Mouse (Mus musculus) embryonic stem cell, embryonic (primary cell): Measurements from ENCODE around the gene Dnajb5.

Source experiments
- CTCF ChIA-PET, 4 experiments: fragments of 300-600 bp in 2 of 4; fragments of 350-600 bp in 2 of 4; sonication (Branson Sonifier 250); formaldehyde crosslinking; loops; one replicate each; lab custom pipeline; 2022; ENCODE audit warnings: inconsistent platforms in 2 of 4; lab: Charles Lee
- POLR2A ChIA-PET, 4 experiments: fragments of 300-600 bp in 2 of 4; fragments of 350-600 bp in 2 of 4; sonication (Branson Sonifier 250); formaldehyde crosslinking; loops; one replicate each; lab custom pipeline; 2022; ENCODE audit warnings: antibody characterized with exemption in 4 of 4, inconsistent platforms in 1 of 4; lab: Charles Lee

The Dnajb5 gene

DNA sequence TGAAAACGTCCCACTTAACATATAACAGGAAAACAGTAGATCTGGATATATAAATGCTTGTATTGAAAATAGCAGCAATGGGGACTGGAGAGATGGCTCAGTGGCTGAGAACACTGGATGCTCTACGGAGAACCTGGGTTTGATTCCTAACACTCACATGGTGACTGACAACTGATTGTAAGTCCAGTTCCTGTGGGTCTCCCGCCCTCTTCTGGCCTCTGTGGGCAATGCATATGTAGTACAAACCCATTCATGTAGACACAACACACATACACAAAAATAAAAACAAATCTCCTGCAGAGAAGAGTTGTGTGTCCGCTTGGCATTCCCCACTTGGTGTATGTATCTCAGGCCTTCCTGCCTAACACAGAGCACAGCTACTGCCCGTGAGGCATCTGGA is 21.4 kb upstream of the Dnajb5 start:
- CTCF ChIA-PET: interaction anchor here in 2 of 4 experiments (0.6 to 1.3 kb wide), 2 partner anchors 18 to 26 kb away, joined by 3 to 5 read pairs; no protein-coding TSS in a partner anchor
- POLR2A ChIA-PET: no interaction called here

DNA sequence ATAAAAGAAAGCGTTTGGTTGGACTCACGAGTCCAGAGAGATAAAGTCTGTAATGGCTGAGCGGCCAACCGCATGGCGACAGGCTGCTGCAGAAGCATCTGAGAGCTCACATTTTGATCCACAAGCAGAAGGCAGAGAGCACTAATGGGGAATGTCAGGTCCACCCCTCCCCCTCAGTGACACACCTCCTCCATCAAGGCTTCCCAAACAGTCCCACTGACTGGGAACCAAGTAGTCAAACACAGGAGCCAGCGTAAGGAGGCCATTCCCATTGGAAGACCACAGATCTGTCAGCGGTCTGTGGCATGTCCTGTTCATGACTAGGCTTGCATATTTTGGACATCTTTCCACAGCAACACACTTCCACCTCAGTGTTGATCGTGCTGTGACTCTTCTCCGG is 20.7 kb upstream of the Dnajb5 start:
- POLR2A ChIA-PET: no interaction called here
- CTCF ChIA-PET: interaction anchor here in 2 of 4 experiments (0.6 to 1.3 kb wide), 2 partner anchors 17 to 25 kb away, joined by 3 to 5 read pairs; no protein-coding TSS in a partner anchor

DNA sequence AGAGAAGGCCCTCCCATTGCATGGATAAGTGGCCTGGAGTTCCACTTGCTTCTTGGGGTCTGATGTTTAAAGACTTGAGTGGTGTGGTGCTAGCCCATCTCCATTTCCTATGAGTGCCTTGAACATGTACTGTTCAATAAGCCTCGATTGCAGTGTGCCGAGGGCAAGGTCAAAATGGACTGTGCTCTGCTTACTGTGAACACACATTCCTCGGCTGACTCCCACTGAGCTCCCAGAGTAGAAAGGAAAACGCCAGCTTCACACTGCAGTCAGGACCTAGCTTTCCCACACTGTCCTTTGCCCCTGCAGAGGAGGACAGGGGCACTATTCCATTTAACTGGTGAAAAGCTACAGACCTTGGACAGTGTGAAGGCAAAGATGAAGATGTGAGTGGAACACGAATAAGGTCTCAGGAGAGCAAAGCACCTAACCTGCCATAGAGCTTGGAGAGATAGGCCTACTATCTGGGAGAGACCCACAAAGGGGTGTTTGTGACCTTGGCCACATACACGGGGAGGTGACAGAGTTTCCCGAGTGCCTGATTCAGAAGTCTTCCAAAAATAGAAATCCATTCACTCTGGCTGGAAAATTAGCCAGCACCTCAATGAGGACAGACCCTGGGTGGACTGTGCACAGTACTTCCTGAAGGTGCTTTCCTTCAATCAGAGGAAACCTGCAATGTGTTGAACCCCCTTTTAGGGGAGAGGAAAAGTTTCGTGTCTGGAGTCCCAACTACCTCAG is 17.2 kb upstream of the Dnajb5 start:
- ChIA-PET POLR2A (no interaction called here), CTCF (interaction anchor here in 2 of 4 experiments (1.2 to 1.6 kb wide), 3 partner anchors 13 to 33 kb away, joined by 3 to 5 read pairs (median 3); no protein-coding TSS in a partner anchor)

DNA sequence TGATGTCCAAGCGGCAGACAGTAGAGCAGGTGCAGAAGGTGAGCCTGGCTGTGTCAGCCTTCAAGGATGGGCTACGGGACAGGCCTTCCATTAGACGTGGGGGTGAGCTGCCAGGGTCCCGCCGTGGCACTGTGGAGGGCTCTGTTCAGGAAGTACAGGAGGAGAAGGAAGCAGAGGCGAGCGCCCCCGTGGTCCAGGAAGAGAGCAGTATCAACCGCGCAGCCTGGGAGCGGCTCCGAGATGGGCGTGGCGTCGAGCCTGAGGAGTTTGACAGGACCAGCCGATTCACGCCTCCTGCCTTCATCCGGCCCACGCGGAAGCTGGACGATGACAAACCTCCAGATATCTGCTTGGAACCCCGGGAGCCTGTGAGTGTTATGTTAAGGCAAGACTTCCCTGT is 16.0 kb upstream of the Dnajb5 start:
- ChIA-PET CTCF (interaction anchor here (0.6 to 1.8 kb wide), 6 partner anchors 12 to 32 kb away, joined by 3 to 10 read pairs (median 3); no protein-coding TSS in a partner anchor), POLR2A (no interaction called here)

DNA sequence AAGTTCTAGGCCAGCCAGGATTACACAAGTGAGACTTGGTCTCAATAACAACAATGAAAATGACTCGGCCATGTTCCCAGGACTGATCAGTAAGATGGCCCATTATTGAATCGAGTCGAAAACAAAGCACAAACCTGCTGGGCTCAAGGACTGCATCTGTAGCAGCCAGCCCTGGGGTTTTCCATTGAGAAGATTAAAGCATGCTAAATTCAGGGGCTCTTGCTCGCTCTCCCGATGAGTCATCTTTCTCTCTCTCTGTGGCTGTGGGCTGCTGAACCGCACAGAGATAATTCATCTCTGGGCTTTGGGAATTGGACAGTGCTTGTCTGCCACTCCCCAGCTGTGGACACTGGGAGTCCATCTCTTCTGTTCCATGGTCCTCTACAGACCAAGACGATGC is 8.2 kb upstream of the Dnajb5 start:
- ChIA-PET CTCF (interaction anchor here in 1 of 4 experiments (0.7 kb wide), 1 partner anchor 13 kb away, joined by 4 read pairs; no protein-coding TSS in a partner anchor), POLR2A (interaction anchor here in 1 of 4 experiments (2.0 kb wide), 1 partner anchor 9 kb away, joined by 5 read pairs; no protein-coding TSS in a partner anchor)

DNA sequence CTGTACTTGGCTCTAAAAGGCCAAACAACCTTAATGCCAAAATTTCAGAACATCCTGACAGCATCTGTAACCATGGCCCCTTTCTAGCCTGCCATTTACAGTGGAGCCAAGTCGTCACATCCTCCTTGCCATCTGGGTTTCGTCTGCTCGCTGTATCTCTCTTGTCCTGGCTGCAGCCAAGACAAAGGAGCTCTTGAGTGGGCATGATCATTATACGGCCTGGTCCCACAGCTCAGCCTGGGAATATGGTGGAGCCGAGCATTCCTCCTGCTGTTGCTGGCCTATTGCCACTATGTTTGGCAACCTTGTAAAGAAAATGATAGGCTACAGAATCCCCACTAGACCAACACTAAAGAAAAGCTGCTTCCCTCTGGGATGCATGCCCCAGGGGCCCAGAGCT is 6.3 kb upstream of the Dnajb5 start:
- ChIA-PET CTCF (no interaction called here), POLR2A (interaction anchor here in 1 of 4 experiments (0.9 kb wide), 1 partner anchor 57 kb away, joined by 3 read pairs; the partner anchor contains the start of gene Vcp)

DNA sequence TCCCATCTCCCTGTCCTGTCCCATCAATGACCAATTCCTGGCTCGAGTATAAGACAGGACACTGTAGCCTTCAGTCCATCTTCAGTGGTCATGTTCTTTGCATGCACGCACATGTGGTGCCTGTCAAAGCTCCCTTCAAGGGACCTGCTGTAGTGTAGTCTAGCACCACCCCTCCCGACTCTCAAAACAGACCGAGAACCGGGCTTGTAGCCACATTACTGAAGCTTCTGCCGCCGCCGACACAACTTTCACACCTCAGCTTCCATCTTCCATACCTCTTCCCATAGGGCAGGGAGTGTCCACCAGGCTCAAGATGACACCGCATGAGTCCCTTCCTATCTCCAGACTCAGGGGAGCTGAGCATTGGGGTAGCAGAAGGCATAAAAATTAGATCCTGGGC is 5.4 kb upstream of the Dnajb5 start:
- CTCF ChIA-PET: interaction anchor here in 1 of 4 experiments (1.1 kb wide), 1 partner anchor 17 kb away, joined by 3 read pairs; no protein-coding TSS in a partner anchor
- POLR2A ChIA-PET: interaction anchor here in 2 of 4 experiments (0.9 to 2.4 kb wide), 4 partner anchors 11 to 1205 kb away, joined by 3 to 9 read pairs (median 4); partner anchors contain the start of gene Vcp (in 2 of the 2)

DNA sequence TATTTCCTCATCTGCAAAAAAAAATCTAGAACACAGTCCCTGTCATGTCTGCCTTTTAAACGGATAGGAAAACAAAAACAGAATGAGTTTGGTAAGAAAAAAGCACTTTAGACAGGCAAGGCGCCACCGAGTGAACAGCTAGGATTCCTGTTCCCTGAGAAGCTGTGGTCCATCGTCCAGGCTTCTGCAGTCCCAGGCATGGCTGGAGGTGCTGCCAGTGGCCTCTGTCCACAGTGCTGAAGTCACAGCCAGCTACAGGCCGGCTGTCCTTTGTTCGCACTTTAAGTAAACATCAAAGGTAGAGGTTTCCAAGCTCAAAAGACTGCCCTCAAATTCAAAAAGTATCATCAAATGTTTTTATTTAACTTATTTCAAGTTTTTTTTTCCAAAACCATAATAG is 4.6 kb upstream of the Dnajb5 start:
- POLR2A ChIA-PET: interaction anchor here (0.6 to 2.4 kb wide), 11 partner anchors 10 to 1206 kb away, joined by 3 to 9 read pairs (median 4); partner anchors contain the start of genes Vcp (in 2 of the 4) and Phf24 (in 1 of the 4)
- CTCF ChIA-PET: interaction anchor here (0.5 to 2.5 kb wide), 29 partner anchors 9 to 1936 kb away, joined by 3 to 25 read pairs (median 5); partner anchors contain the start of genes 1700022I11Rik (in 1 of the 4) and Phf24 (in 1 of the 4)

DNA sequence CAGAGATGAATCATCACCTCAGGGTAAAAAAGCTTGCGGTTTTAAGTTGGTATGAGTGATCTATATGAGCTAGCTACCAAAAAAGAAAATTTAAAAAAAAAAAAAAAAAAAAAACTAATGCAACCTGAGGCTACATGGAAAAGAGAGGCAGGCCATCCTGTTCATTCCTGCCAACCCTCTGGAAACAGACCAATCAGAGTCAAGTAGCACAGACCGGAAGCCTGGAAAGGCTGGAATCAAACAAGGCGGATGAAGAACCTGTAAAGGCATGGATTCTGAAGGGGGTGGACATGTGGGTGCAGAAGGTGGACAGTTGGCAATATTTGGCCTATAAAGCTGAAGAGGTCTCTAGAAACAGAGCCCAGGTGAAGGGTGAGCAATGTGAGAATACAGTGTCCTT is 4.2 kb upstream of the Dnajb5 start:
- POLR2A ChIA-PET: interaction anchor here (0.6 to 2.4 kb wide), 13 partner anchors 9 to 1207 kb away, joined by 3 to 9 read pairs (median 3); partner anchors contain the start of genes Phf24 (in 1 of the 4), Pigo (in 1 of the 4) and Vcp (in 1 of the 4)
- CTCF ChIA-PET: interaction anchor here (0.5 to 2.5 kb wide), 42 partner anchors 8 to 1936 kb away, joined by 3 to 25 read pairs (median 5); partner anchors contain the start of genes 1700022I11Rik (in 1 of the 4) and Phf24 (in 1 of the 4)

DNA sequence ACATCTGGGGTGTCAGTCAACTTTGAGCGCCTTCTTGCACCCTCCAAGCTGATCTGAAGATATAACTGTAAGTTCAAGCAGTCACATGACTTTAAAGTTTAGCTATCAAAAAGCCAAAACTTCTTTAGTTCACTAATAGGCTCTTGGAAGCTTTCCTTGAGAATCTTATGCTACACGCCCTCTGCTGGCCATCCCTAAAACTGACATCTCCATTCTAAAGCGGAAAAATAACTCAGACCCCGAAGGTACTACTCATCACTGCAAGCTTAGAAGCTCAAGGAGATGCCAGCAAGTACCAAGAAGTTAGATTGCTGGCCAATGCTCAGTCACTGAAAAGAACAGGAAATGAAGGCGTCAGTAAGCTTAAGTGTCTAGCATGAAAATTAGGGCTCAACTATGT is 3.7 kb upstream of the Dnajb5 start:
- POLR2A ChIA-PET: interaction anchor here in 2 of 4 experiments (0.9 to 2.4 kb wide), 7 partner anchors 9 to 80 kb away, joined by 3 to 9 read pairs (median 3); partner anchors contain the start of genes Phf24 (in 1 of the 2) and Pigo (in 1 of the 2)

DNA sequence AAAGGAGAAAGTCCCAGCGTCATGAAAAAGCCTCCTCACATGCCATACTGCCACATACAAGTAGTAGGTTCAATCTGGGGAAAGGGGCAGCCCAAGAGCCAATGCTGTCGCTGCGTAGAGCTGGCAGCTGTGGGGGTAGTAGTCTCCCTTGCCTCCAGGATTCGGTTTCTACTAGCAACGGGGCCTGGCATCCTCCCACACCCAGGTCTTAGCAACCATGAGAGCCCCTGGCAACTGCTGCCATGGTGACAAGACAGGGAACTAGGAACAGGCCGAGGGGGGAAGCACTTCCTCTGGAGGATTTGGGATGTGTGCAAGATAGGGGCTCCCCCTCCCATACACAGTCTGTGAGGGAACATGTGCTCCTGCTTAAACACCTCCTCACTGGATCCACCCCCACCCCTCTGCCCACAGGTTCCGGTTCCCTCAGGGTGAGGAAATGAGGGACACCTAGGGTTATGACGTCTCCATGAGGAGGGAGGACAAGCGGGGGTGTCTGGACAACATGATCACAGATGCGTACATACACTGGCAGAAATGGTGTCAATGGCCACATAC is 2.8 kb upstream of the Dnajb5 start:
- POLR2A ChIA-PET: interaction anchor here in 2 of 4 experiments (1.1 to 2.4 kb wide), 3 partner anchors 8 to 26 kb away, joined by 3 to 9 read pairs (median 3); no protein-coding TSS in a partner anchor
- CTCF ChIA-PET: interaction anchor here in 3 of 4 experiments (0.9 to 2.5 kb wide), 11 partner anchors 8 to 142 kb away, joined by 3 to 25 read pairs (median 6); partner anchors contain the start of gene Phf24 (in 1 of the 3)

More for the DNA sequence above, 3.7 kb upstream of the Dnajb5 start:
- CTCF ChIA-PET: interaction anchor here (0.5 to 2.5 kb wide), 35 partner anchors 8 to 1025 kb away, joined by 3 to 25 read pairs (median 4); partner anchors contain the start of genes 1700022I11Rik (in 1 of the 4) and Phf24 (in 1 of the 4)

DNA sequence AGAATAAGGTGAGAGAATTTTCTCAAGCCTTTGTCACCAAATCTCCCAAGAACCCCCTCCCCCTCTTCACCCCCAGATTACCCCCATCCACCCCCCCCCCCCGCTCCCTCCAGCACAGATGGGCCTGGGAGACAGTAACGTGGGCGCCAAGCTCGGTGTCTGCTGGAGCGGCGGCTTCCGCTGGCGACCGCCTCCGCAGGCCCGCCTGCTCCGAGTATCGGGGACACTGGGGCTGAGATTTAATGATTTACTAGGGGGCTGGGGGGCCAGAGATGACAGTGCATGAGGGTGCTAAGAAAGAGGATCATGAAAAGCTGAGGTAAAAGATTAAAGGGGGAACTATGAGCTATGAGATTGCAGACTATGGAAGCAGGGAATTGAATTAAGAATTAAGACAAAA is 1.1 kb upstream of the Dnajb5 start:
- ChIA-PET CTCF (interaction anchor here in 3 of 4 experiments (0.7 to 4.2 kb wide), 10 partner anchors 10 to 1234 kb away, joined by 3 to 17 read pairs (median 4); no protein-coding TSS in a partner anchor), POLR2A (interaction anchor here in 2 of 4 experiments (0.6 to 3.5 kb wide), 7 partner anchors 8 to 836 kb away, joined by 3 to 22 read pairs (median 5); partner anchors contain the start of gene Vcp (in 1 of the 2))

DNA sequence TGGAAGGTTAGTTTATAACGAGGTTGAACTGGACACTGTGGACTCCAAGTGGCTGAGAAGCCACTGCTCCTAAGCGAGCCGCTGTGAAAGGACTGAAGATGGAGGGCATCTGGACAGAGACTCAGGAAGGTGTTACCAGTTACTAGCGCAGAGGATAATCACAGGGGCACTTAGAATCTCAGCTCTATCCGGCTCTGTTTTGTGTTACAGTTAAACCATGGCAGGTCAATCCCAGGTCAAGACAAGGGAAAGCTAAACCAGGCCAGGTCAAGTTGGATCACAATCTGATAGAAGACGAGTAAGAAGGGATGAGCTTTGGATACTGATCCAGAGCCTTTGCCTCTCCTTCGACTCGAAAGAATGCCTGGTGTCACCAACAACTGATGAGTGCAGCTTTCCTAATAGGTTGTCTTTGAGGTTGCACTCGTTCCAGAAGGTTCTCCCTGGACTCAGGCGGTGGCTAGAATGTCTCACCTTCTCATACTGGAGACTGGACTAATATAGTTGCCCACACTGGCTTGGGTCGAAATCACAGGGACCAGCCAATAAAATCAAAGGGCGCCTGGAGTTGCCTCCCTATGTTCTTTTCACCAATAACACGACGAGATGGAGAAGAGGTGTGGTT is 451 bp upstream of the Dnajb5 start:
- ChIA-PET CTCF (interaction anchor here in 3 of 4 experiments (0.7 to 4.2 kb wide), 11 partner anchors 10 to 1234 kb away, joined by 3 to 17 read pairs (median 4); no protein-coding TSS in a partner anchor), POLR2A (interaction anchor here in 3 of 4 experiments (0.6 to 3.5 kb wide), 22 partner anchors 9 to 835 kb away, joined by 3 to 22 read pairs (median 4); partner anchors contain the start of genes Vcp (in 2 of the 3), Fancg (in 1 of the 3) and Phf24 (in 1 of the 3))

DNA sequence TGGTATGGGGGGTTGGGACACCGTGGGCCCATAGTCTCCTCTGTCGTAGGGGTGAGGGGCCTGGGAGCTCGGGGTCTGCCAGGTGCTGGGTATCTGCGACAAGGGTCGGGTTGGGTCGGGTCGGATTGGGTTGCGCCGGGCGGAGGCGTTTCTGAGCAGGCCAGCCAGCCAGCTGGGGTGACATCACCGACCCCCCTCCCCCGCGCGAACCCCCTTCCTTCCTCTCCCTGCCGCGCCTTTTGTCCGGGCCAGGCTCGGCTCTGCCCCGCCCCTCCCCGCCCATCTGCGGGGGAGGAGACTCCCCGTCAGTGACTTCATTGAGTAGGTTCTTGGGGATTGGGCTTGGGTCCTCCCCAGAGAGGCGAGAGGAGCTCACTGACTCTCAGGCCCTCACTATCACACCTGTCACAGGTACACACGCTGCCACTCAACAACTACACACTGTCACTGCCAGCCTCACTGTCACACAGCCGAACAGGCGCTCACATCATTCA is 498 bp downstream of the Dnajb5 start:
- CTCF ChIA-PET: interaction anchor here (0.7 to 4.2 kb wide), 16 partner anchors 11 to 212 kb away, joined by 3 to 17 read pairs (median 4); partner anchors contain the start of gene Phf24 (in 1 of the 4)
- POLR2A ChIA-PET: interaction anchor here (0.6 to 3.5 kb wide), 32 partner anchors 8 to 1194 kb away, joined by 3 to 22 read pairs (median 4); partner anchors contain the start of genes Vcp (in 3 of the 4), Fancg (in 1 of the 4), Phf24 (in 1 of the 4) and Sigmar1 (in 1 of the 4)

DNA sequence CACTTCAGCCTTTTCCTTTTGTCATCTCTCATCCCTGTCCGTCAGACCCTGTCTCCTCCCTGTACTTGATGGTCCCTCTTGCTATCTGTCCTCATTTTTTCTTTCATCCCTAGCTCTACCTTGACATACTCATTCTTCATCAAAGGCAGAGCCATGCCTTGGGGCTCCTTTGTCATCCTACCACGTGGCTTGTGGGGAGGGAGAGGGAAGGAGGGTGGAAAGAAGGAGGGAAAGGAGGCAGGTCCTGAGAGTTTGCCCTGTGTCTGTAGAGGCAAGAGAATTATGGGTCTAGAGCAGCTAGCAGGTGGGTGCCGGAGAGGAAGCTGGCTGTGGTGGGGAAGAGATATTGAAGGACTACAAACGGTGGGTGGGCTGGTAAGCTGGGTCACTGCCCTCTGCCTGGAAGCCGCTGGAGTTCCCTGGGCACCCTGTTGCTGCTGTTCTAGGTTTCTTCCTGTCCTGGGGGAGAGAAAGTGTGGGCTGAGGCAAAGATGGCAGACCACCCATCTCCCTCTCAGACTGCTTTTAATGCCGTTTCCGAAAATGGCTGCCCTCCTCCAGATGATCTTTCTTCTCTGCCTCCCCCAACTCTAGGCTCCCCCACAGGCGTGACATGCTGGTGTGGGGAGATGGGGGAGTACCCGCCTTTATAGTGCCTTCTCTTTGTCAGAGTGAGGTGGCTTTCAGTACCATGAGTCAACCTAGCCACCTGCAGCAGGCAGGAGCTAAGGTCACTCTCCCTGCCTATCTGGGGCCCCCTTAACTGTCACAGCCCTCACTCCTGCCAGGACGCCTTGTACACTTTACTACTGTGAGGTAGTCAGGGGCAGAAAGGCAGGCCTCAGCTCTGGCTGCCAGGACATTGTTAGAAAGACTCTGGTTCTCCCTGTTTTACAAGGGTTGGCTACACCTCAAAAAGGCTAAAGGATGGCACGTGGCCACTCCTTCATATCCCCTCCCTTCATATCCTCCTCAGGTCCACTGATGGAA is 1.9 kb downstream of the Dnajb5 start:
- ChIA-PET POLR2A (interaction anchor here in 2 of 4 experiments (1.0 to 3.5 kb wide), 6 partner anchors 8 to 51 kb away, joined by 3 to 22 read pairs (median 4); partner anchors contain the start of gene Vcp (in 1 of the 2)), CTCF (interaction anchor here (0.6 to 4.2 kb wide), 7 partner anchors 10 to 53 kb away, joined by 3 to 17 read pairs (median 4); no protein-coding TSS in a partner anchor)
